Mouse (Mus musculus): ENCODE data around the gene Gm7534. TPM values are rescaled to one million over a fixed set of nuclear protein-coding genes. Genes with fewer than 3 reads are reported as not detected.

Gene Gm7534
- polyA plus RNA-seq, 1 experiment from 2014 or later: not detected

Other genes with a start within 250 kb of the Gm7534 start
- 1,861 and 1,891 TPM in 2 replicates for gene Hmgn2, start 234.4 kb downstream of the Gm7534 start, polyA plus RNA-seq (2016; fragmentation: Nextera tagmentation; extraction: Ambion mirVana)
- gene Dhdds, start 202.1 kb downstream of the Gm7534 start, polyA plus RNA-seq (2016; fragmentation: Nextera tagmentation; extraction: Ambion mirVana): 30.5 and 33.3 TPM in 2 replicates
- gene Lin28a, start 184.2 kb downstream of the Gm7534 start, polyA plus RNA-seq (2016; fragmentation: Nextera tagmentation; extraction: Ambion mirVana): 0.64 and 0.99 TPM in 2 replicates
- gene Zfp683, start 149.2 kb downstream of the Gm7534 start, polyA plus RNA-seq (2016; fragmentation: Nextera tagmentation; extraction: Ambion mirVana): not detected in 2 replicates
- gene Crybg2, start 142.2 kb downstream of the Gm7534 start, polyA plus RNA-seq (2016; fragmentation: Nextera tagmentation; extraction: Ambion mirVana): 0.41 and 0.51 TPM in 2 replicates
- 4.3 and 5.7 TPM in 2 replicates for gene Cd52, start 107.9 kb downstream of the Gm7534 start, polyA plus RNA-seq (2016; fragmentation: Nextera tagmentation; extraction: Ambion mirVana)
- 2.2 and 2.7 TPM in 2 replicates for gene Ubxn11, start 100.4 kb downstream of the Gm7534 start, polyA plus RNA-seq (2016; fragmentation: Nextera tagmentation; extraction: Ambion mirVana)
- 179 and 190 TPM in 2 replicates for gene Sh3bgrl3, start 74.2 kb downstream of the Gm7534 start, polyA plus RNA-seq (2016; fragmentation: Nextera tagmentation; extraction: Ambion mirVana)
- 29.5 and 30.1 TPM in 2 replicates for gene Cep85, start 15.9 kb downstream of the Gm7534 start, polyA plus RNA-seq (2016; fragmentation: Nextera tagmentation; extraction: Ambion mirVana)
- gene Catsper4, start 24.4 kb upstream of the Gm7534 start, polyA plus RNA-seq (2016; fragmentation: Nextera tagmentation; extraction: Ambion mirVana): not detected in 2 replicates
- gene Cnksr1, start 35.4 kb upstream of the Gm7534 start, polyA plus RNA-seq (2016; fragmentation: Nextera tagmentation; extraction: Ambion mirVana): 0.61 and 1.4 TPM in 2 replicates
- gene E130218I03Rik, start 40.7 kb upstream of the Gm7534 start, polyA plus RNA-seq (2016; fragmentation: Nextera tagmentation; extraction: Ambion mirVana): 0.23 and 0.51 TPM in 2 replicates
- gene Zfp593, start 42.6 kb upstream of the Gm7534 start, polyA plus RNA-seq (2016; fragmentation: Nextera tagmentation; extraction: Ambion mirVana): 11.2 and 12.3 TPM in 2 replicates
- not detected in 2 replicates for gene Gm30191, start 43.9 kb upstream of the Gm7534 start, polyA plus RNA-seq (2016; fragmentation: Nextera tagmentation; extraction: Ambion mirVana)
- 4.5 TPM in 2 replicates for gene Grrp1, start 51.1 kb upstream of the Gm7534 start, polyA plus RNA-seq (2016; fragmentation: Nextera tagmentation; extraction: Ambion mirVana)
- 14.9 and 18.1 TPM in 2 replicates for gene Pdik1l, start 84.9 kb upstream of the Gm7534 start, polyA plus RNA-seq (2016; fragmentation: Nextera tagmentation; extraction: Ambion mirVana)
- 90.7 and 93.9 TPM in 2 replicates for gene Trim63, start 112.1 kb upstream of the Gm7534 start, polyA plus RNA-seq (2016; fragmentation: Nextera tagmentation; extraction: Ambion mirVana)
- gene Slc30a2, start 140.2 kb upstream of the Gm7534 start, polyA plus RNA-seq (2016; fragmentation: Nextera tagmentation; extraction: Ambion mirVana): 0.42 and 0.44 TPM in 2 replicates
- 3.1 TPM in 2 replicates for gene Extl1, start 180.8 kb upstream of the Gm7534 start, polyA plus RNA-seq (2016; fragmentation: Nextera tagmentation; extraction: Ambion mirVana)
- 10.1 and 10.7 TPM in 2 replicates for gene Pafah2, start 193.3 kb upstream of the Gm7534 start, polyA plus RNA-seq (2016; fragmentation: Nextera tagmentation; extraction: Ambion mirVana)

Measured in heart, embryonic 12.5 days (tissue).